In the genomic region with DNA sequence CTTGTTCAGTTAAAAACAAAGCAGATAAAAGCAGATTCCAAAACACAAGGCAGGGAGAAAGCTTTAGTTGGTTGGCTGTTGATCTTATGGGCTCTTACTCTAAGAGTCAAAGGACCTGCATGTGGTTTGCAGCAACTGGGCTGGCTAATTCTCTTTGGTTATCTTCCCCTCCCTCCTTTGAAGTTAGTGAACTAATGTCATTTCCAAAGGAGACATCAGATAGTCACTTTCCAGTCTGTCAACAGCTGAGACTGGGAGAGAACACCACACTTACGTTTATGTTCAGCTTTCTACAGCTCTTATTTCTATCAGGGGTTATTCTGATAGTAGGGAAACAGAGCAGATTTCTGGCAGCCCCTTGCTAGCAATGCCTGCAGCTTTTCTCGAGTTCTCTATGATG, we compare ENCODE assay signal across 25 mouse cellular contexts.
A peak's percentile ranks its signal among the peaks of the same experiment; 100 is the strongest.
DNase-seq lines count a peak whose midpoint lies in the region; ATAC-seq and TF ChIP-seq lines count a peak whose summit lies in the region.
"Had no signal": no experiment of that assay in that cellular context is flagged by ENCODE, and none has a peak within 500 bp of the region (broad histone marks: within the 10 kb centered on the region; RNA-seq: fewer than 3 reads in every experiment).

No protein-coding gene starts in this region.

- no peak overlapping the region for H3K9ac ChIP-seq in heart, embryonic 13.5 days
- H3K9ac ChIP-seq in heart, embryonic 16.5 days (ENCODE audit: low read length) = no peak overlapping the region
- H3K9ac ChIP-seq: embryonic facial prominence, embryonic 12.5 days; embryonic facial prominence, embryonic 15.5 days; forebrain, postnatal 0 days; hindbrain, embryonic 14.5 days had no signal

- H3K9me3 ChIP-seq in heart, embryonic 13.5 days = no peaks in the 10 kb centered on the region
- 0 out of 2 replicates have a peak, but pooled peaks cover 2% of the 10 kb centered on the region for H3K9me3 ChIP-seq in heart, embryonic 16.5 days (replicated peaks; ENCODE audit: control insufficient read depth, low read length)
- H3K9me3 ChIP-seq: embryonic facial prominence, embryonic 12.5 days; embryonic facial prominence, embryonic 15.5 days had no signal

- peak overlapping the region; percentile 60 for H3K4me2 ChIP-seq in heart, embryonic 13.5 days
- peak overlapping the region; percentile 51 for H3K4me2 ChIP-seq in heart, embryonic 16.5 days (ENCODE audit: low read depth, low read length)
- H3K4me2 ChIP-seq: embryonic facial prominence, embryonic 12.5 days; embryonic facial prominence, embryonic 15.5 days; hindbrain, embryonic 14.5 days had no signal

- H3K27me3 ChIP-seq in cerebellum, adult 2 months (ENCODE audit: control insufficient read depth, insufficient read depth, low read length) = no peaks in the 10 kb centered on the region
- H3K27me3 ChIP-seq in heart, embryonic 13.5 days (replicated peaks) = peaks cover 73% of the 10 kb centered on the region
- peaks cover 27% of the 10 kb centered on the region; the same call in 1 of the 2 replicates for H3K27me3 ChIP-seq in heart, embryonic 16.5 days (ENCODE audit: control insufficient read depth, insufficient read depth, low read length)
- H3K27me3 ChIP-seq: embryonic facial prominence, embryonic 12.5 days; embryonic facial prominence, embryonic 15.5 days had no signal

- TF ChIP-seq POLR2A in cerebellum, adult 2 months (IDR thresholded peaks at IDR 0.05; ENCODE audit: borderline replicate concordance, insufficient read depth, low read length) = no peak

- peak overlapping the region; percentile 67; the same call in 1 of the 2 replicates for H3K27ac ChIP-seq in cerebellum, adult 2 months (ENCODE audit: insufficient read depth, low read length)
- H3K27ac ChIP-seq in heart, embryonic 13.5 days (replicated peaks) = no peak overlapping the region
- H3K27ac ChIP-seq in heart, embryonic 16.5 days (ENCODE audit: low read length) = no peak overlapping the region
- H3K27ac ChIP-seq: embryonic facial prominence, embryonic 12.5 days; embryonic facial prominence, embryonic 15.5 days; gastrocnemius, adult 2 months; hindbrain, embryonic 14.5 days; hindbrain, postnatal 0 days had no signal

- no peak for DNase-seq in cerebellum, adult 2 months
- no peak for DNase-seq in cerebellum, adult 9-10 months
- no peak for DNase-seq in heart, adult 11 months
- no peak for DNase-seq in heart, adult 8-10 months (ENCODE audit: low spot score)
- DNase-seq: adrenal gland, adult 8-10 months; adrenal gland, postnatal 25 days; cerebellum, adult 11-12 months; cerebellum, adult 9-11 months; cerebellum, postnatal 25 days; forebrain, postnatal 0 days; gastrocnemius, adult 2 months; gastrocnemius, postnatal 14 days; heart, postnatal 36 days; kidney, adult 18-20 months; kidney, adult 9 months had no signal

- TF ChIP-seq CTCF in cerebellum, adult 2 months (IDR thresholded peaks at IDR 0.05; ENCODE audit: borderline replicate concordance, insufficient read depth, low read depth, low read length) = no peak

- H3K4me1 ChIP-seq in cerebellum, adult 2 months (ENCODE audit: control insufficient read depth, insufficient read depth, low read length) = peaks cover 14% of the 10 kb centered on the region
- peaks cover 25% of the 10 kb centered on the region for H3K4me1 ChIP-seq in heart, embryonic 13.5 days
- peaks cover 11% of the 10 kb centered on the region for H3K4me1 ChIP-seq in heart, embryonic 16.5 days (ENCODE audit: control insufficient read depth, insufficient read depth, low read length)
- H3K4me1 ChIP-seq: embryonic facial prominence, embryonic 12.5 days; embryonic facial prominence, embryonic 15.5 days had no signal

- no peak for ATAC-seq in heart, embryonic 13.5 days (ENCODE audit: extremely low read depth, insufficient number of reproducible peaks, low FRiP score, low TSS enrichment)
- peak; percentile 41; the same call in 1 of the 2 replicates for ATAC-seq in heart, embryonic 16.5 days (replicated peaks; ENCODE audit: extremely low read depth, insufficient read depth, low FRiP score)
- ATAC-seq: activated CD4-positive, CD25-positive, alpha-beta regulatory T cell, adult 4 months; forebrain, embryonic 14.5 days; forebrain, postnatal 0 days; hindbrain, postnatal 0 days; inflammation-experienced regulatory T-cells, adult 6 months; intestine, embryonic 16.5 days had no signal

- H3K4me3 ChIP-seq in cerebellum, adult 2 months (replicated peaks; ENCODE audit: insufficient read depth, low read depth, low read length) = no peak overlapping the region
- no peak overlapping the region for H3K4me3 ChIP-seq in heart, embryonic 13.5 days
- H3K4me3 ChIP-seq in heart, embryonic 16.5 days (ENCODE audit: low read length) = no peak overlapping the region
- H3K4me3 ChIP-seq: embryonic facial prominence, embryonic 12.5 days; embryonic facial prominence, embryonic 15.5 days; gastrocnemius, adult 2 months had no signal

- no peaks in the 10 kb centered on the region for H3K36me3 ChIP-seq in heart, embryonic 13.5 days
- H3K36me3 ChIP-seq in heart, embryonic 16.5 days (ENCODE audit: control insufficient read depth, insufficient read depth) = no peaks in the 10 kb centered on the region
- H3K36me3 ChIP-seq: embryonic facial prominence, embryonic 12.5 days; embryonic facial prominence, embryonic 15.5 days had no signal

- 27% methylated on average over 2 of the region's 2 CpGs for WGBS in cerebellum, adult 2 months
- 6% methylated on average over 2 of the region's 2 CpGs for WGBS in heart, embryonic 13.5 days
- 9% methylated on average over 2 of the region's 2 CpGs for WGBS in heart, embryonic 16.5 days
